27 mouse cellular contexts compared by ENCODE assay signal in the genomic region with DNA sequence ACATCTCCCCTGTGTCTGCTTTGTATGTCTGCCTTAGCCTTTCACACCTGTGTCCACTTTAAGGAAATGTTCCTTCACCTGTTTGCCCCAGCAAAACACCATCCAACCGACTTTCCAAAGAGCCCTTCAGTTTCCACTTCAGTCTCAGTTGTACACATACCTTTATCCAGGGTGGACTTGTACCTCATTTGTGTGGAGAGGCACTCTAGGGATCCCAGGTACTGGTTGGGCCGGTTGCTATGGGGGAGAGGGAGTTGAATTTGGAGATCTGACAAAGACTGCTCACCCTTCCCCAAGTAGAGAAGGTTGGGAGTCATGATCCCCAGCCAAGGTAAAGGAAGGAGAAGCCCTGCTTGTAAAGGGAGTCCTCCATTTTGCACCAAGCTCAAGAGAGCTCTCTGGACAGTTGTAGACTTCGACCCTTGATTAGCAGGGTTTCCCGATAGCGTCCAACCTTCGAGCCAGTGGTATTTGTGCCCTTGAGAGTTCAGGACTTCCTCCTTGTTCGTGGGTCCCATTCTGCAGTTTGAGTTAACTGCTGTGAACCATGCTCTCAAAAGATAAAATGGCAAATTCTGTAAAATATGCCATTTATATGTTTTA. TPM values are rescaled to one million over a fixed set of nuclear protein-coding genes. Genes with fewer than 3 reads are reported as not detected.
A peak's percentile ranks its signal among the peaks of the same experiment; 100 is the strongest.
DNase-seq lines count a peak whose midpoint lies in the region; ATAC-seq and TF ChIP-seq lines count a peak whose summit lies in the region.
"Had no signal": no experiment of that assay in that cellular context is flagged by ENCODE, and none has a peak within 500 bp of the region (broad histone marks: within the 10 kb centered on the region; RNA-seq: fewer than 3 reads in every experiment).

No protein-coding gene starts in this region.

- H3K9me3 ChIP-seq in intestine, embryonic 16.5 days (ENCODE audit: control insufficient read depth, low read length), result no peaks in the 10 kb centered on the region
- H3K9me3 ChIP-seq in lung, embryonic 14.5 days (ENCODE audit: low read depth, low read length), result no peaks in the 10 kb centered on the region
- H3K9me3 ChIP-seq: forebrain, embryonic 13.5 days; heart, embryonic 15.5 days; hindbrain, embryonic 12.5 days; liver, embryonic 12.5 days; megakaryocyte, embryonic 14.5 days; midbrain, embryonic 13.5 days; neural tube, embryonic 13.5 days had no signal

- no peak overlapping the region for H3K9ac ChIP-seq in intestine, embryonic 16.5 days (ENCODE audit: low read depth, low read length)
- H3K9ac ChIP-seq in lung, embryonic 14.5 days, result no peak overlapping the region
- H3K9ac ChIP-seq: forebrain, embryonic 13.5 days; heart, embryonic 15.5 days; hindbrain, embryonic 12.5 days; liver, embryonic 12.5 days; liver, postnatal 0 days; midbrain, embryonic 13.5 days; neural tube, embryonic 13.5 days had no signal

- peak; percentile 66 for DNase-seq in lung, embryonic 14.5 days
- peak; percentile 58 for DNase-seq in lung, postnatal 14 days
- peak; percentile 47 for DNase-seq in yolk sac, embryonic 10.5 days (ENCODE audit: low spot score)
- DNase-seq in cerebellum, adult 9-10 months, result no peak
- no peak for DNase-seq in layer of hippocampus, adult 9-11 months
- no peak for DNase-seq in adrenal gland, postnatal 14 days
- DNase-seq: adrenal gland, postnatal 36 days; cerebellum, adult 2 months; cerebellum, postnatal 36 days; gastrocnemius, postnatal 14 days; heart, postnatal 36 days; kidney, adult 18-20 months; kidney, postnatal 36 days; layer of hippocampus, postnatal 36 days; left cerebral cortex, postnatal 4 days; liver, postnatal 0 days; thymus, postnatal 14 days had no signal

- peak; percentile 90 for ATAC-seq in intestine, embryonic 16.5 days
- peak; percentile 86 for ATAC-seq in lung, embryonic 14.5 days (ENCODE audit: insufficient read depth)
- ATAC-seq: forebrain, embryonic 13.5 days; hindbrain, postnatal 0 days; liver, embryonic 12.5 days; liver, postnatal 0 days; Patski had no signal

- TF ChIP-seq CTCF in lung, embryonic 14.5 days (IDR thresholded peaks at IDR 0.05; ENCODE audit: low read depth), result no peak

- H3K4me3 ChIP-seq in intestine, embryonic 16.5 days (ENCODE audit: low read length), result no peak overlapping the region
- no peak overlapping the region for H3K4me3 ChIP-seq in lung, embryonic 14.5 days (ENCODE audit: low read depth, low read length)
- H3K4me3 ChIP-seq: forebrain, embryonic 13.5 days; heart, embryonic 15.5 days; hindbrain, embryonic 12.5 days; liver, embryonic 12.5 days; megakaryocyte, embryonic 14.5 days; midbrain, embryonic 13.5 days; neural tube, embryonic 13.5 days had no signal

- H3K36me3 ChIP-seq in intestine, embryonic 16.5 days (ENCODE audit: control insufficient read depth, insufficient read depth, low read length), result no peaks in the 10 kb centered on the region
- H3K36me3 ChIP-seq in lung, embryonic 14.5 days (ENCODE audit: insufficient read depth), result peaks cover 4% of the 10 kb centered on the region; the same call in 1 of the 2 replicates

- 80% methylated on average over 7 of the region's 7 CpGs for WGBS in intestine, embryonic 16.5 days
- WGBS in lung, embryonic 14.5 days, result 76% methylated on average over 7 of the region's 7 CpGs

- no peaks in the 10 kb centered on the region for H3K27me3 ChIP-seq in intestine, embryonic 16.5 days (replicated peaks; ENCODE audit: control insufficient read depth, insufficient read depth, low read length)
- no peaks in the 10 kb centered on the region for H3K27me3 ChIP-seq in lung, embryonic 14.5 days (ENCODE audit: insufficient read depth, low read length)
- H3K27me3 ChIP-seq: forebrain, embryonic 13.5 days; heart, embryonic 15.5 days; hindbrain, embryonic 12.5 days; liver, embryonic 12.5 days; megakaryocyte, embryonic 14.5 days; midbrain, embryonic 13.5 days; neural tube, embryonic 13.5 days; Patski had no signal

- no peak overlapping the region for H3K4me2 ChIP-seq in intestine, embryonic 16.5 days (ENCODE audit: low read depth, low read length)
- H3K4me2 ChIP-seq in lung, embryonic 14.5 days, result no peak overlapping the region
- H3K4me2 ChIP-seq: forebrain, embryonic 13.5 days; heart, embryonic 15.5 days; hindbrain, embryonic 12.5 days; liver, embryonic 12.5 days; midbrain, embryonic 13.5 days; neural tube, embryonic 13.5 days had no signal

- H3K4me1 ChIP-seq in intestine, embryonic 16.5 days (ENCODE audit: control insufficient read depth, insufficient read depth, low read length), result peaks cover 5% of the 10 kb centered on the region; the same call in 1 of the 2 replicates
- H3K4me1 ChIP-seq in lung, embryonic 14.5 days (ENCODE audit: insufficient read depth), result no peaks in the 10 kb centered on the region
- H3K4me1 ChIP-seq: hindbrain, embryonic 12.5 days had no signal

- peak overlapping the region; percentile 68 for H3K27ac ChIP-seq in intestine, embryonic 16.5 days (ENCODE audit: low read length)
- peak overlapping the region; percentile 56; the same call in 1 of the 2 replicates for H3K27ac ChIP-seq in lung, embryonic 14.5 days (ENCODE audit: low read depth)
- H3K27ac ChIP-seq: forebrain, embryonic 13.5 days; heart, embryonic 15.5 days; hindbrain, embryonic 12.5 days; hindbrain, postnatal 0 days; liver, embryonic 12.5 days; midbrain, embryonic 13.5 days; neural tube, embryonic 13.5 days had no signal

RNA-seq across cellular contexts. Expression of a gene that starts 38.5 kb away (rescaled TPM):
- 12.4 and 12.6 TPM in 2 replicates for polyA plus RNA-seq in intestine, embryonic 16.5 days (2015; fragmentation: Nextera tagmentation; extraction: Ambion mirVana)
- 30.3 and 31.6 TPM in 2 replicates for polyA plus RNA-seq in lung, embryonic 14.5 days (2014; fragmentation: Nextera tagmentation; extraction: Ambion mirVana)
- total RNA-seq in adrenal gland, postnatal 14 days (2021), result 38.4 and 43.1 TPM in 2 replicates

Comparison
In these comparisons a context has a peak if more than half of its experiments do, and no peak if none do; other contexts are left out.
1. DNase-seq: peak in lung, embryonic 14.5 days (single experiment), lung, postnatal 14 days (single experiment) and yolk sac, embryonic 10.5 days (single experiment); none in cerebellum, adult 9-10 months (single experiment), layer of hippocampus, adult 9-11 months (single experiment) and adrenal gland, postnatal 14 days (single experiment).